Mouse (Mus musculus): ENCODE measurements around the gene Larp7. TPM values are rescaled to one million over a fixed set of nuclear protein-coding genes. Genes with fewer than 3 reads are reported as not detected.

Gene Larp7
- total and polyA plus RNA-seq, 2 experiments: 0.75 to 6.1 TPM

GRCm38 (mm10) chr3:127507878-127508783 lies 45.0 kb downstream of the Larp7 start:
- H3K4me1 ChIP-seq (ENCODE audit: control insufficient read depth, insufficient read depth, low read length): no peaks in the 10 kb centered on the region
- 83% methylated on average over 15 of the region's 15 CpGs for WGBS
- no peak overlapping the region for H3K4me3 ChIP-seq (ENCODE audit: insufficient read depth, low read depth, low read length)
- no peaks in the 10 kb centered on the region for H3K79me2 ChIP-seq (ENCODE audit: control insufficient read depth, insufficient read depth, low read length)
- no peak overlapping the region for H3K27ac ChIP-seq (replicated peaks; ENCODE audit: insufficient read depth, low read depth, low read length)
- no peak overlapping the region for H3K9ac ChIP-seq (ENCODE audit: low read depth, low read length)
- no peaks in the 10 kb centered on the region for H3K27me3 ChIP-seq (ENCODE audit: control insufficient read depth, insufficient read depth, low read length)
- no peaks in the 10 kb centered on the region for H3K36me3 ChIP-seq (ENCODE audit: control insufficient read depth, insufficient read depth, low read length)
- DNase-seq (ENCODE audit: extremely low read depth, low read depth, low spot score): no peak
- no peak for TF ChIP-seq CTCF (IDR thresholded peaks at IDR 0.05; ENCODE audit: low read depth, low read length)
- TF ChIP-seq POLR2A (IDR thresholded peaks at IDR 0.05; ENCODE audit: extremely low read depth, insufficient read depth, low read length): no peak

DNA sequence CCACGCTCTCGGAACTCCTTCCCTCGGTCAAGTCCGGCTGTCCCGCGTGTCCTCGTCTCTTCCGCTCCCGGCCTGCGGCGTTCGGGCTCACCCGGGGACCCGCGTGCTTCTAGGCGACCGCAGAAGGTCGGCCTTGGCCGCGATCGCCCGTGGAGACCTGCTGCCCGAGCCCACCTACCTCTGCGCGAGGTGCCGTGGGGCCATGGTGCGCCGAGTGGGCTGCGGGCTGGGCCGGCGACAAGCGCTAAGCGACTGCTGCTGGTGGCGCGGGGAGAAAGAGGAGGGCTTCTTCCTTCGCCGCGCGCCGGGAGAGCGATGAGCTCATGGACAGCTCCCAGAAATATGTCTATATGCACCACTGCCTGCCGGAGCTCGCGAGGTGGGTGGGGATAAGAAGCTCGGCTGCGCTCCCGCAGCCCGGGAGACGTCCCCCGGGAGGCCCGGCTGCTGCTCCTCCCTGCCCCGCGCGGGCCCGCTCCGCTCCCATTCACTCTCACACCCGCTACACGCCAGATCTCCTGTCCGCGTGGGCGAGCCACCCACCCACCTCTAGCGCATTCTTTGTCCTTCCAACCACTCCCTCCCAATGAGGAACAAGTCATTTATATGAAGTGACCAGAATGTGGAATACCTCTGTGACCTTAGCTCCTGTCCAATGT lies 54.3 kb downstream of the Larp7 start, which contains the start of gene Ank2:
TSS of gene Ank2 (minus strand) at position 609 of the 659 bp plus-strand sequence.
- no peak within 1 kb of the TSS for H3K27ac ChIP-seq (replicated peaks; ENCODE audit: insufficient read depth, low read depth, low read length)
- no peak for DNase-seq (ENCODE audit: extremely low read depth, low read depth, low spot score)
- no peaks in the 10 kb centered on the region for H3K79me2 ChIP-seq (ENCODE audit: control insufficient read depth, insufficient read depth, low read length)
- H3K4me1 ChIP-seq (ENCODE audit: control insufficient read depth, insufficient read depth, low read length): no peaks in the 10 kb centered on the region
- TF ChIP-seq CTCF (IDR thresholded peaks at IDR 0.05; ENCODE audit: low read depth, low read length): no peak
- no peak for TF ChIP-seq POLR2A (IDR thresholded peaks at IDR 0.05; ENCODE audit: extremely low read depth, insufficient read depth, low read length)
- H3K9ac ChIP-seq (ENCODE audit: low read depth, low read length): peak within 1 kb of the TSS; percentile 66; the same call in 1 of the 2 replicates
- H3K4me3 ChIP-seq (ENCODE audit: insufficient read depth, low read depth, low read length): peak within 1 kb of the TSS; percentile 63; the same call in 1 of the 2 replicates
- 2% methylated on average over 62 of the region's 62 CpGs for WGBS
- peaks cover 12% of the 10 kb centered on the region for H3K27me3 ChIP-seq (ENCODE audit: control insufficient read depth, insufficient read depth, low read length)
- no peaks in the 10 kb centered on the region for H3K36me3 ChIP-seq (ENCODE audit: control insufficient read depth, insufficient read depth, low read length)

DNA sequence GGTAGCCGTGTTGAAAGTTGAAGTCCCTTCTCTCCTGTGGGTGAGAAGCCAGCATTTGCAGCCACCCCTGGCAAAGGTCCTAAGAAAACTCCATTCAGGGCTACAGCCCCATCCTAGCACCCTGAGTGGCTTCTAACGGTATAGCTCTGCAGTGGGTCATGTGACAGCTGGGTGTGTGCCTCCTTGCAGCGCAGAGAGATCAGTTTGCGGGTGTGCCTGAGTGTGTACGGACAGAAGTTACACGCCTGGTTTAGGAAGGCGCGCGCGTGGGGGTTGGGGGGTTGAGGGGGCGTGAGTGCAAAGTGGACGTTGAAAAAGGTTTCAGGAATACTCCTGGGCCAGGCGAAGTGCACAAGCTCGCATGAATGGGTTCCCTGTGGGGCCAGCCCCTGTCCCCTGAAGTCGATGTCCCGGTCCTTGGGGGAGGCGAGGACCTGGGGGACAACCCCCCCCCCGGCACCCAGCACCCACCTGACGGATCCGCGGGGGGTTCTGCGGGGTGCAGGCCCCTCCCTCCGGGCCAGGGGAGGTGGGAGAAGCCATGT lies 54.9 kb downstream of the Larp7 start:
- Histone ChIP-seq H3K27me3 (ENCODE audit: control insufficient read depth, insufficient read depth, low read length) (peaks cover 12% of the 10 kb centered on the region), H3K79me2 (ENCODE audit: control insufficient read depth, insufficient read depth, low read length) (no peaks in the 10 kb centered on the region), H3K27ac (replicated peaks; ENCODE audit: insufficient read depth, low read depth, low read length) (no peak overlapping the region), H3K9ac (ENCODE audit: low read depth, low read length) (peak overlapping the region; percentile 66; the same call in 1 of the 2 replicates), H3K4me3 (ENCODE audit: insufficient read depth, low read depth, low read length) (peak overlapping the region; percentile 63; the same call in 1 of the 2 replicates), H3K4me1 (ENCODE audit: control insufficient read depth, insufficient read depth, low read length) (no peaks in the 10 kb centered on the region), H3K36me3 (ENCODE audit: control insufficient read depth, insufficient read depth, low read length) (no peaks in the 10 kb centered on the region)
- 5% methylated on average over 23 of the region's 23 CpGs for WGBS
- no peak for DNase-seq (ENCODE audit: extremely low read depth, low read depth, low spot score)
- no peak for TF ChIP-seq POLR2A (IDR thresholded peaks at IDR 0.05; ENCODE audit: extremely low read depth, insufficient read depth, low read length)

DNA sequence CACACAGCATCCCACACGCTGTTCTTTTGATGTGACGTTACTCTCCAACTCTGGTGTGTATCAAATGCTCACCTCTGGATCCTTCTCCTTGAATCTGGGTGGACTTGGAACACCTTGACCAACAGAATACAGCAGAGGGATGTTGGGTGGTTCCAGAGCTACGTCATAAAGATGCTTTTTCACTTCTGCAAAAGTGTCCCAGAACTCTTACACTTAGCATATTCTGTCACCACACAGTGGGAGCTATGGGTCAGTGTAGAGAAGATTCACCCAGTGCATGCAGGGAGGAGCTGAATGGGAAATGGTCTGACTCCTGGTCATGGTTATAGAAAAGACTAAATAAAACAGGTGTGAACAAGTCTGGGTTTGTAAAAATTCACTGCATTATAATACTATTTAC lies 60.5 kb downstream of the Larp7 start:
- Histone ChIP-seq H3K4me1 (ENCODE audit: control insufficient read depth, insufficient read depth, low read length) (no peaks in the 10 kb centered on the region), H3K79me2 (ENCODE audit: control insufficient read depth, insufficient read depth, low read length) (no peaks in the 10 kb centered on the region), H3K27me3 (ENCODE audit: control insufficient read depth, insufficient read depth, low read length) (no peaks in the 10 kb centered on the region), H3K36me3 (ENCODE audit: control insufficient read depth, insufficient read depth, low read length) (no peaks in the 10 kb centered on the region), H3K9ac (ENCODE audit: low read depth, low read length) (no peak overlapping the region), H3K4me3 (ENCODE audit: insufficient read depth, low read depth, low read length) (no peak overlapping the region), H3K27ac (replicated peaks; ENCODE audit: insufficient read depth, low read depth, low read length) (no peak overlapping the region)
- DNase-seq (ENCODE audit: extremely low read depth, low read depth, low spot score): no peak
- no peak for TF ChIP-seq POLR2A (IDR thresholded peaks at IDR 0.05; ENCODE audit: extremely low read depth, insufficient read depth, low read length)
- no peak for TF ChIP-seq CTCF (IDR thresholded peaks at IDR 0.05; ENCODE audit: low read depth, low read length)
- 83% methylated on average over 3 of the region's 3 CpGs for WGBS

GRCm38 (mm10) chr3:127487302-127487701 lies 65.8 kb downstream of the Larp7 start:
- Histone ChIP-seq H3K36me3 (ENCODE audit: control insufficient read depth, insufficient read depth, low read length) (no peaks in the 10 kb centered on the region), H3K27me3 (ENCODE audit: control insufficient read depth, insufficient read depth, low read length) (no peaks in the 10 kb centered on the region), H3K79me2 (ENCODE audit: control insufficient read depth, insufficient read depth, low read length) (no peaks in the 10 kb centered on the region), H3K4me3 (ENCODE audit: insufficient read depth, low read depth, low read length) (no peak overlapping the region), H3K27ac (replicated peaks; ENCODE audit: insufficient read depth, low read depth, low read length) (no peak overlapping the region), H3K4me1 (ENCODE audit: control insufficient read depth, insufficient read depth, low read length) (no peaks in the 10 kb centered on the region), H3K9ac (ENCODE audit: low read depth, low read length) (no peak overlapping the region)
- no peak for DNase-seq (ENCODE audit: extremely low read depth, low read depth, low spot score)
- WGBS: 85% methylated on average over 7 of the region's 7 CpGs
- no peak for TF ChIP-seq CTCF (IDR thresholded peaks at IDR 0.05; ENCODE audit: low read depth, low read length)
- no peak for TF ChIP-seq POLR2A (IDR thresholded peaks at IDR 0.05; ENCODE audit: extremely low read depth, insufficient read depth, low read length)

Other genes starting within 250 kb of the Larp7 start
- 5.6 and 9.1 TPM in 2 replicates for gene Ank2, start 54.0 kb downstream of the Larp7 start, total RNA-seq (2014; rRNA removed)
- 1.2 TPM in 2 replicates for gene Ank2, start 54.0 kb downstream of the Larp7 start, polyA plus RNA-seq (2012; rRNA removed)
- 0.74 and 0.87 TPM in 2 replicates for gene Zgrf1, start 140 bp upstream of the Larp7 start, total RNA-seq (2014; rRNA removed)
- 0.06 and 0.15 TPM in 2 replicates for gene Zgrf1, start 140 bp upstream of the Larp7 start, polyA plus RNA-seq (2012; rRNA removed)
- gene Neurog2, start 79.8 kb upstream of the Larp7 start, total RNA-seq (2014; rRNA removed): not detected in 2 replicates
- not detected in 2 replicates for gene Neurog2, start 79.8 kb upstream of the Larp7 start, polyA plus RNA-seq (2012; rRNA removed)
- gene Alpk1, start 227.2 kb upstream of the Larp7 start, total RNA-seq (2014; rRNA removed): 1.9 and 2.1 TPM in 2 replicates
- gene Alpk1, start 227.2 kb upstream of the Larp7 start, polyA plus RNA-seq (2012; rRNA removed): 0.21 and 0.39 TPM in 2 replicates
- gene Tifa, start 236.5 kb upstream of the Larp7 start, total RNA-seq (2014; rRNA removed): 19.8 and 24.8 TPM in 2 replicates
- 8.4 and 12.5 TPM in 2 replicates for gene Tifa, start 236.5 kb upstream of the Larp7 start, polyA plus RNA-seq (2012; rRNA removed)